Mouse (Mus musculus): ENCODE measurements around the gene Bcl6b.

DNA sequence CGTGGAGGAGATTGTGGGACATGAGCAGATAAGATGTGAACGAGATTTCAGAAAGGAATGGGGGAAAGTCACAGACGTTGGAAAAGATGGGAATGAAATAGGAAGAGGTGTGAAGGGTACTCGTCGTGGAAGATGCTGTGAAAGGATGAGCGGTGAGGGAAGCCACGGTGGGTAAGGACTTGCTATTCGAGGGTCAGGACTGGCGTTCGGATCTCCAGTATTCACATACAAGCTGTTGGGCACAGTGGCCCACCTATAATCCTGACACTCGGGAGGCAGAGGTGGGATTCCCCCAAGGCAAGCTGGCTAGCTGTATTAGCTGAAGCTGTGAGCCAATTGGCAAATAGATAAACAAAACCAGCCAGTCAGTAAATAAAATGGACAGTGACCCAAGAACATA lies 50.8 kb downstream of the Bcl6b start:
- no peak for TF ChIP-seq CTCF (IDR thresholded peaks at IDR 0.05; ENCODE audit: borderline replicate concordance, extremely low read depth, insufficient read depth, insufficient read length)
- TF ChIP-seq POLR2A (IDR thresholded peaks at IDR 0.05; ENCODE audit: borderline replicate concordance, extremely low read depth, insufficient read depth, insufficient read length, poor library complexity, severe bottlenecking), result no peak
